Mouse (Mus musculus): ENCODE measurements around the gene Atp23. TPM values are rescaled to one million over a fixed set of nuclear protein-coding genes. Genes with fewer than 3 reads are reported as not detected.

The Atp23 gene
- total RNA-seq, 2 experiments from 2014 or later = 8.6 to 10.2 TPM

DNA sequence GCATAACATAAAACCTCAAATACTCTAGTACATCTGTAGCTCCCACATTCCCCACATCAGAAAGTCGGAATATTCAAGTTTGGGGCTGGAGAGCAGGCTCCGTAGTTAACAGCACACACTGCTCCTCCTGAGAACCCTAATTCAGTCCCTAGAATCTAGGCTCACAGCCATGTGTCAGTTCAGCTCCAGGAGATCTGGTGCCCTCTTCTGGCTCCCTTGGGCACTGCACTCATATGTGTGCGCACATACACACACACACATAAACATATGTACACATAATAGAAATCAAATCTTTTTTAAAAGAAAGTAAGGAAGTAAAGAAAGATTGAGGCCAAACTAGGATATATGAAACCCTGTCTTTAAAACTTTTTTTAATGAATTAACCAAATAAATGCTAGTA, 19.1 kb upstream of the Atp23 start:
- DNase-seq (ENCODE audit: extremely low spot score in 1 of 2, low spot score in 2 of 2) = no peak
- intact Hi-C loops (cut with DNase I) = no loop called here

DNA sequence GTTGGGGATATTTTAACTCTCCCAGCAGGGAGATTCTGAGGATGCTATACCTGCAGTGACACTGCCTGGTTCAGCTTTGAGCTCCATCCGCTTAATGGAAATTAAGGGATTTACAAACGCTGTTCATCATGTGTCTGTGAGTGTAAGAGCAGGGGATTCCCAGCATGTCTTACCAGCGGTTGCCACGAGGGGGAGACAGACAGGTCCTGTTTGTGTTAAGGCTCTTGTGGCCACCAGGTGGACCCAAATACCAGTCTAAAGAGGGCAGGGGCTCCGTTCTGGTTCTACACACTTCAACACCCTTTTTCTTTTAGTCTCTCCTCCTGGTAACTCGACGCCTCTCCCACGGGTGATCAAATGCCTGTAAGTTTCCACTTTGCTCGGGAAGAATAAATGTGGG, 17.9 kb upstream of the Atp23 start:
- DNase-seq (ENCODE audit: extremely low spot score in 1 of 2, low spot score in 2 of 2) = peak; percentile 90 to 92
- intact Hi-C loops (cut with DNase I) = loop anchor here (1.0 to 2.0 kb wide), 2 partner anchors 71 to 112 kb away; partner anchors contain the start of gene Tsfm

GRCm38 (mm10) chr10:126914288-126914687, 13.1 kb upstream of the Atp23 start:
- intact Hi-C loops (cut with DNase I) = no loop called here
- no peak for DNase-seq (ENCODE audit: extremely low spot score in 1 of 2, low spot score in 2 of 2)

DNA sequence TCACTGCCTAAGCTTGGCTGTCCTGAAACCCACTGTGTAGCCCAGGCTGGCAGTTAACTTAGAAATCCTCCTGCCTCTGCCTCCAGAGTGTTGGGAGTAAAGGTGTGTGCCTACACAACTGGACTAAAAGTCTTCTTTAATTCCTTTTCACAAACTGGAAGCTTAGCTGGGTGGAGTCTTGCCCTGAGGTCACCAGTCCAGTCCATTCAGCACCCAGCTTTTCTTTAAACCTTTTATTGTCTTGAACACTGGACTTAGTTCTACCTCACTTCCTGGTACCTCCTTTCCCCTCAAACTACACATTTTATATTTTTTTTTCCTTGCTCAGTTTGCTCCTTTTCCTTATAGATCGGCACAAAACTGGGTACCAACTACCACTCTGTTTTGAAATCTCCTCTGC, 10.3 kb upstream of the Atp23 start:
- intact Hi-C loops (cut with DNase I) = no loop called here
- DNase-seq (ENCODE audit: extremely low spot score in 1 of 2, low spot score in 2 of 2) = no peak

DNA sequence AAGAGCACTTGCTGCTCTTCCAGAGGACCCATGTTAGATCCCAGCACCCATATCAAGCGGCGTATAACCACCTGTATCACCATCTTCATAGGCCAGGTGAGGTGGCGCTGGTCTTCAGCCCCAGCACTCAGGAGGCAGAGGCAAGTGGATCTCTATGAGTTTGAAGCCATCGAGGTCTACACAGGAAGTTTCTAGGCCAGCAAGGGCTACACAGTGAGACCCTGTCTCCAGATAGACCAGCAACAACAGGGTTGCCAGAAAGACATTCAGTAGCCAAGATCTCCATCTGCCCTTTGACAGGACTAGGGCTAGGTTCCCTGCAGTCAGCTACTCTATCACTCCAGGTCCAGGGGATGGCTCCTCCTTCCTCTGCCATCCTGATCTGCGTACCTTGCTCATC, 5.7 kb upstream of the Atp23 start:
- intact Hi-C loops (cut with DNase I) = no loop called here
- no peak for DNase-seq (ENCODE audit: extremely low spot score in 1 of 2, low spot score in 2 of 2)

GRCm38 (mm10) chr10:126905650-126906075, 4.5 kb upstream of the Atp23 start:
- peak; percentile 91 to 97 for DNase-seq (ENCODE audit: extremely low spot score in 1 of 2, low spot score in 2 of 2)
- intact Hi-C loops (cut with DNase I) = no loop called here

GRCm38 (mm10) chr10:126905086-126905485, 3.9 kb upstream of the Atp23 start:
- DNase-seq (ENCODE audit: extremely low spot score in 1 of 2, low spot score in 2 of 2) = no peak
- intact Hi-C loops (cut with DNase I) = no loop called here

DNA sequence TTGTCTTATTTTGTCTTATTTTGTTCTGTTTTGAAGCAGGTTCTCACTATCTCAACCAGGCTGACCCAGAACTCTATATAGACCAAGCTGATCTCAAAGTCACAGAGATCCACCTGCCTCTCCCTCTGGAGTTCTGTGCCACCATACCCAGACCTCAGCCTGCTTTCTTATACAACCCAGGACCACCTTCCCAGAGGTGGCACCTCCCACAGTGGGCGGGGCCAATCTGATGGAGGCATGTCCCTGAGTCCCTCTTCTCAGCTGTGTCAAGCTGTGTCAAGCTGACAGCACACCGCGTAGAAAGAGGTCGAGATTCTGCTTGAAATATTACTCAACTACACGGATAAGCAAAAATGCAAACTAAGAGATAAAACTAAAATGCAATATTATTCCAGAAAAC, 3.1 kb upstream of the Atp23 start:
- intact Hi-C loops (cut with DNase I) = no loop called here
- DNase-seq (ENCODE audit: extremely low spot score in 1 of 2, low spot score in 2 of 2) = no peak

DNA sequence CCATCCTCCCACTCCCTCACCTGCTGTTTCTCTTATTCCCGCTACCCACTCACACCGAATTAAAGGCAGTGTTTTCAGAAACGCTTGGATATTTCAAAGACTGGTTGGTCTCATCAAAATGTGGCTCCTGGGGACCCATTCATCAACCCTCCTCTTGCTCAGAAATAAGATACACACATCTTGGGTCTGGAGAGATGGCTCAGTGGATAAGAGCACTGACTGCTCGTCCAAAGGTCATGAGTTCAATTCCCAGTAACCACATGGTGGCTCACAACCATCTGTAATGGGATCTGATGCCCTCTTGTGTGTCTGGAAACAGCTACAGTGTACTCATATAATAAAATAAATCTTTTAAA, 311 bp upstream of the Atp23 start:
- no peak for DNase-seq (ENCODE audit: extremely low spot score in 1 of 2, low spot score in 2 of 2)
- intact Hi-C loops (cut with DNase I) = no loop called here

GRCm38 (mm10) chr10:126895891-126896290, 5.3 kb downstream of the Atp23 start:
- DNase-seq (ENCODE audit: extremely low spot score in 1 of 2, low spot score in 2 of 2) = no peak
- intact Hi-C loops (cut with DNase I) = no loop called here

DNA sequence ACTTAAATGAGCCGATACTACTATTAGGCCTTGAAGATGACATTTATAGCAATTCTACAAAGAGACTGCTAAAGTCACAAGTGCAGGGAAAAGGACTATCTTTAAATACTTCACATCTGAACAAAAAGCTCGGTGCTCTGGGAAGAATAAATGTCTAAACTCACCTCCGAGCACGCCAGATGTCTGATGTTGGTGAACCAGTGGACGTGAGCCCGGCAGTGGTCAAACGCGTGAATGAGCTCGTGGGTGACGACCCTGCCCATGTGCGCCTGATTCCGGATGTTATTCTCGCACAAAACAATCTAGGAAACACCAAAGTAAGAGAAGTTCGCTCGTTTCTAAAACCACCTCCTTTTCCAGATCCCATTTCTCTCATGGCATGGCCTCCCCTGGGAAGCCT, 7.1 kb downstream of the Atp23 start:
- no peak for DNase-seq (ENCODE audit: extremely low spot score in 1 of 2, low spot score in 2 of 2)
- intact Hi-C loops (cut with DNase I) = no loop called here

DNA sequence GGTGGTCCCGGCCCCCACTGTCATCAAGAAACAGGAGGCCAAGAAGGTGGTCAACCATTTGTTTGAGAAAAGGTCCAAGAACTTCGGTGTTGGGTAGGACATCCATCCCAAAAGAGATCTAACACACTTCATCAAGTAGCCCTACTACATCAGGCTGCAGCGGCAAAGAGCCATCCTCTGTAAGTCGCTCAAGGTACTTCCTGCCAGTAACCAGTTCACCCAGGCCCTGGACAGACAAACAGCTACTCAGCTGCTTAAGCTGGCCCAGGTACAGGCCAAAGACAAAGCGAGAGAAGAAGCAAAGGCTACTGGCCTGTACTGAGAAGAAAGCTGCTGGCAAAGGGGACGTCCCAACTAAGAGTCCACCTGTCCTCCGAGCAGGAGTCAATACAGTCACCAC, 8.0 kb downstream of the Atp23 start:
- DNase-seq (ENCODE audit: extremely low spot score in 1 of 2, low spot score in 2 of 2) = no peak
- intact Hi-C loops (cut with DNase I) = no loop called here

GRCm38 (mm10) chr10:126873755-126874154, 27.4 kb downstream of the Atp23 start:
- intact Hi-C loops (cut with DNase I) = no loop called here
- no peak for DNase-seq (ENCODE audit: extremely low spot score in 1 of 2, low spot score in 2 of 2)

DNA sequence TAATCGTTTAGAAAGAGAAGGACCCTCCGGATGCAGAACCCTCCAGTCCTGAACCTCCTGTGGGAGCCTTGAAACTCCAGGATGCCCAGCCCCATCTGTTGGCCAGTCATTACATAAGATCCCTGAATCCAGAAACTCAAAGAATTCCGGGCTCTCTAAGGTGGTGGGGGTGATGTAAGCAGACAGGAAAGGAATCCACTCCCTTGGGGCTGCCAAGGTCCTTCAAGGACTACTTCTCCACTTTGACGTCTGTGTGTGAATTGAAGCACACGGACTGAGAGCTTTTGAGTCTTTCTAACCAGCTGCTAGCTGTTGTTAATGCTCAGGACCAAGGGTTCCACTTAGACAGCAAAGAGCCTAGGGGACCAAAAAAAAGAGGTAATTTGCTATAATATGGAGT, 28.9 kb downstream of the Atp23 start:
- no peak for DNase-seq (ENCODE audit: extremely low spot score in 1 of 2, low spot score in 2 of 2)
- intact Hi-C loops (cut with DNase I) = no loop called here

DNA sequence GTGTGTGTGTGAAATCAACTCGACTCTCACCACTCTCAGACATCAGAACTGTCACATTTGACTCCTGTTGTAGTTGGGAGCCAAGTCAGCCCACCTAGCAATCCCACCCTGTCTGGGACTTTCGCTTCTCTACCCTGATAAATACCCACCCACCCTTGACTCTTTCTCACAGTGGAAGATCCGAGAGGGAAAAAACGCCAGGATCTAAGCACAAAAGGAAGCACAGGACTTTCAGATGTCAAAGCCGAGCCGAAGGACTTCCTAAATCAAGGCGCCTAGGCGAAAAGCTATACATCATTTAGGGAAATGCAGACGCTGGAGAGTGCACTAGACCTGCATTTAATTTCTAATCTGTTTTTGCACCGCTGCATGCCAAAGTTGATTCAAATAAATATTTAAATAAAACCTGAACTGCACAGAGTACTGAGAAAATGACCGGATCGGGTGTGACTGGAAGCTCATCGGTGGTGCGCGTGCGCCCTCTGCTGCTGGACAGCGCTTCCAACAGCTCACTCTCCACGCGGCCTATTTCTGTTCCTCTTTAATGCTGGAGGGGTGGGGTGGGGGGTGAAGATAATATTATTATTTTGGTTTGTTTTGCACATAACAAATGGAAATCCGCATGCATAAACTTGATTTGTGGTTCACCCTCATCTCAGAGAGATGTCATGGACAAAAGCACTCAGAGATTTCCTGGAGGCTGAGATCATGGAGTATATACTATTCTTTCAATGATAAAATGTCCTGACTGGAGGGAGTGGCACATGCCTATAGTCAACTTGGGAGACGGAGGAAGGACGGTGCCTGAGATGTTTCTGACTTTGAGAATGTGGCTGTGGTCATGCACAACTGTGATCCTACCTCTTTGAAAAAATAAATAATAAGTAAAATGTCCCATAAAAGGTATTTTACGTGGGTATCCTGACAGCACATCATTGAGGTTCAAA, 31.5 kb downstream of the Atp23 start:
- peak; percentile 79 for DNase-seq (ENCODE audit: extremely low spot score in 1 of 2, low spot score in 2 of 2)
- intact Hi-C loops (cut with DNase I) = loop anchor here (2.0 to 10.0 kb wide), 2 partner anchors 37 to 335 kb away; no protein-coding TSS in a partner anchor

DNA sequence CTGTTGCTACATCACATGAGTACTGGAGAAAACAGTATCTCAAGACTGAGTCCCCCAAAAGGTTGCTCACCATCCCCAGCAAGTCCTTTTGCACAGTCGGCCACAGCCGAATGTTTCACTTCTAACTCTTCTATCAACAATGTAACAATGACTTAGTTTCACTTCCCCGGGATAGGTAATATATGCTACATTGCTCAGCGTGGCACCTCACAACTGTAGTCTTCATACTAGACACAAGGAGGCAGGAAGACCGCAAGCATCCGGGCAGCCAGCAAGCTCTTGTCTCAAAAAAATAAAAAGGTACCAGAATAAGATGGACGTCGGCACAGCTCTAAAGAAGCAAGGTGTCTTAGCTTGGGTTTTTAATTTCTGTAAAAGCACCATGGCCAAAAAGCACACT, 35.9 kb downstream of the Atp23 start:
- intact Hi-C loops (cut with DNase I) = loop anchor here (10.0 kb wide), 1 partner anchor 330 kb away; no protein-coding TSS in a partner anchor

DNA sequence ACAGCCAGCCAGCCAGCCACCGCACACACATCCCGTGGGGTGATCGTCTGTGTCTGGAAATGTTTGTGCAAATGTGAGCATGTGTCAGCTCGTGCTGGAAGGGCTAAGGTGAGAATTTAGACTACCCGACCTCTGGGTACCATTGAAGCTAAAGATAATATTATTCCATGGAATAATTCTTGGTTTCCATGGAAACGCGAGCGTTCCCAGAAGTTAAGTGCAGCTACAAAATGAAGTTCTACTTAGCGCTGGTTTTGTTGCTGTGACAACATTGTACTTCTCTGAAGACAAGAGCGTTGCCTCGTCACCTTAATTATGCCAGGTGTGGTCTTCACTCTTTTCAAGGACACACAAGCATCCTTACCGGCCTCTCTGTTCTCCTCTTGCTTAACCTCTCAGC, 39.0 kb downstream of the Atp23 start:
- no peak for DNase-seq (ENCODE audit: extremely low spot score in 1 of 2, low spot score in 2 of 2)
- intact Hi-C loops (cut with DNase I) = loop anchor here (10.0 kb wide), 1 partner anchor 327 kb away; no protein-coding TSS in a partner anchor

More for the DNA sequence above, 35.9 kb downstream of the Atp23 start:
- DNase-seq (ENCODE audit: extremely low spot score in 1 of 2, low spot score in 2 of 2) = no peak

- intact Hi-C loops (cut with DNase I) = no loop called here
- DNase-seq (ENCODE audit: extremely low spot score in 1 of 2, low spot score in 2 of 2) = no peak
Measured at GRCm38 (mm10) chr10:126853286-126853685, 47.9 kb downstream of the Atp23 start.

- intact Hi-C loops (cut with DNase I) = no loop called here
- DNase-seq (ENCODE audit: extremely low spot score in 1 of 2, low spot score in 2 of 2) = peak; percentile 33 to 69
Measured at GRCm38 (mm10) chr10:126845309-126845911, 55.7 kb downstream of the Atp23 start.

GRCm38 (mm10) chr10:126844689-126845088, 56.5 kb downstream of the Atp23 start:
- intact Hi-C loops (cut with DNase I) = no loop called here
- peak; percentile 58 to 72 for DNase-seq (ENCODE audit: extremely low spot score in 1 of 2, low spot score in 2 of 2)

Measured in left cerebral cortex, postnatal 10 days (tissue).